Mouse (Mus musculus): Measurements from ENCODE around the gene Cd84.

DNA sequence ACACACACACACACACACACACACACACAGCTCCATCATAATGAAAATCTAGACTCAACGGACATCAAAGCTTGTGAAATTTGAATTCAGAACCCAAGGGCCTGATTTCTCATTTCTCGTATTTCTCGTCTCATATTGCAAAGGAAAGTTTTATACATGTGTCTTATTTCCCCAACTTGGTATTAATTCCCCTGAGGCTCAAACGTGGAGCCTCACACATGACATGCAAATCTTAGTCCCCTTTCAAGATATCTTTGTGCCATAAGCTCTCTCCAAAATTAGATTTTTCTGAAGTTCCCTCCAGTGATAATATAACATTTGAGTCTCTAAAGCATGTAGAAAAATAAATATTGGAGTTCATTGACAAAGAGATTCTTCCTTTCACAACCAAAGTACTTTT is 9.3 kb downstream of the Cd84 start:
- TF ChIP-seq CTCF (conservative IDR thresholded peaks at IDR 0.05 in 1 of 2, IDR thresholded peaks at IDR 0.05 in 1 of 2; ENCODE audit: low read depth in 2 of 2, low read length in 2 of 2) (no peak), HCFC1 (IDR thresholded peaks at IDR 0.05; ENCODE audit: low read depth, low read length) (no peak), POLR2A (IDR thresholded peaks at IDR 0.05; ENCODE audit: low read depth, low read length) (no peak), MAFK (IDR thresholded peaks at IDR 0.05; ENCODE audit: insufficient replicate concordance, low read length) (no peak)
